Mouse (Mus musculus) embryo, embryonic 10 days (tissue): ENCODE results near the gene Gdf10.
A peak's percentile ranks its signal among the peaks of the same experiment; 100 is the strongest.

ENCODE experiments used
- DNase-seq: peaks from one replicate; pipeline ENCODE4 v3.0.0-alpha.2; 2015; ENCODE audit warnings: low spot score

Gene Gdf10

DNA sequence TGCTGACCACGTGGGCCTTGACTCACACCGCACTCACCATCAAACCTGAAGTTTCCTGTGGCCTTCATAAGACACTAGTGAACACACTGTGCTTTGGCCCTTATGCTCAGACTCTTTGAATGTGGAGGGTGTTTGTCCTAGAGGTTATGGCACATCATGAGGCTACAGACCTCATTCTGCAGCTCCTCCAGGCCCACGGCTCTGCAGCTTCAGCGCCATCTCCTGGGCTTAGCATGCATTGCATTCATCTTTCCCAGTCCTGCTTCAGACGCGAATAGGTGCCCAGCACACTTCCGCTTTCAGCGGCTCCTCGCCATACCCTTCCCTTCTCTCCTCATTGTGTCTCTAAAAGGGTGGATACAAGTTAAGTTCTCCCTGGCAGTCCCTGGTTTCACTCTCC lies 15.7 kb downstream of the Gdf10 start:
- DNase-seq, result peak; percentile 92

DNA sequence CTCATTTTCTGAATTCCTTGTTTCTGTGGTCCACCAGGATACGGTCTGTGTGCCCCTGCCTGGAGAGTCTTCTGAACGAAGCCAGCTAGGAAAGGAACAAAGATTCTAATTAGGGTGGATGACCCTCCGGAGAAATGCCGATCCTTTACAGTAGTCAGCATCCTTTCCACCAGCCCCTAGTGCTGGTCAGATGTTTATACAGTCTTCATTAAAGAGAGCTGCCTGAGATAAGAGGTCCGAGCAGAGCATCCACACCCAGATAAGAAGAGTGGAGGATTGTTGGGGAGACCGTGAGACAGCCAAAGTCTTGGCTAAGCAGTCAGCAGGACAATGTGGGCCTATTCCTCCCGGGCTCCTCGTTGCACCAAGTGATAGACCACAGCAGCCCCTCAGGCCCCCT lies 17.4 kb downstream of the Gdf10 start, which contains the start of gene Gdf2:
Gene Gdf2, plus strand, starts transcription at position 301 of the 400 bp plus-strand sequence.
- no peak for DNase-seq

DNA sequence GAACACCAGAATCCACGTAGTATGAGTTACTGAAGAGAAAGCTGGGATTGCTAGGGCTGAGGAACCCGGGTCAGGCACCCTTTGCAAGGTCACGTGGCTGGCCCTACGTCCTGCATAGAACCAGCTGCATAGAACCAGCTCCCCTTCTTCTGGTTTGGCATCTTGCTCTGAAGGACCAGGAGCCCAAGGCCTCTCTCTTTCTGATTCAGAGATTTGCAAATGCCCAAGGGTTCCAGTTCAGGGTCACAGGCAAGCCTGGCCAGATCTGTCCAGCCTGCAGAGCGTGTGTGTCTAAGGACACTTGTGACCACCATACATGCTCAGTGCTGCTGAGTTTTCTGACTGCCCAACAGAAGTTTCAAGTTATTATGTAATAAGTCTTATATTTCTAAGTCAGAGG lies 18.8 kb downstream of the Gdf10 start:
- DNase-seq, result no peak

DNA sequence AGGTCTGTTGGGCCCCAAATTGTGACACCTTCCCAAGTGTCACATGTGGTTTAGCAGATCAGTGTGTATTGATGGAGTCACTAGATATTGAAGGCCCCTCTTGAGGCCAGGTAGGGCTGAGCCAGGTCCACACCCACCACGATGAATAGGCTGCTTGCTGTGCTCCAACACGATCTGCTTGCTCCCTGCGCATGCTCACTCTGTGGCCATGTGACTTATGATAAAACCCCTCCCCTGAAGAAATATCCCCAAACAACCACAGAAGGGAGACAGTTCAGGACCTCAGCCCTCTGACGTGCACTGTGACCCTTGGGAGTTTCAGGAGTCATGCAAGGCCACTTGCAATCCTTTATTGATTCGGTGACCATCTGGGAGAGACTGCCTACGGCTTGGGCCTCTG lies 22.7 kb downstream of the Gdf10 start:
- no peak for DNase-seq

DNA sequence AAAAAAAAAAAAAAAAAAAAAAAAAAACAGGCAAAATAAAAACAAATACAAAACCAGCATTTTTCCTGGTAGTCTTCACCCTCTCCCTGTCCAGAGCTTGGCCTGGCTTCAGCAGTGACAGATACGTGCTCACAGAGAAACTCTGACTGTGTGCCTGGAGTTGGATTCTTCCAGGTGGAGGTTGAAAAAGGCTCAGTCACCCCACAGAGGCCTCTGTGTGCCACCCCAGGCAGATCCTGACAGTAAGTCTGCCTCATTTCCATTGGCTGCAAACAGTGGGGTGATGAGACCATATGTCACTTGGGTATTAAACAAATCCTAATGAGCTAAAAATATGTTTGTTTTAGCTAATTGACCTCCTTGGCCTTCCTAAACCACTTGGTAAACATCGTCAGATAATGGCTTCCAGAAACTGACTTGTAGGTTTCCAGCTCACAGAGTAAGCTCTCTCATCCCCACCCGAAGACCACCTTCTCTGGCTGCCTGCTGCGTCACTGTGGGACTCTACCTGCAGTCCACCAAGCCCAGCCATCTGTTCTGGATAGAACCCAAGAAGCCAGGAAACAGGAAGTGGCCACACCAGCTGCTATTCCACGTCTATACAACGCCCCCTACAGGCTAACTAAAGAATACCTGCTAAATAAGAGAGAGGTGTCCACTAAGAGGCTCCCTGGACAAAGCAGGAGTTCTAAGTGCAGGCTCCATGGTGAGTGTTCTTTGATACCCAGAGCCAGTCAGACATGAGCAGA lies 29.0 kb downstream of the Gdf10 start:
- no peak for DNase-seq

DNA sequence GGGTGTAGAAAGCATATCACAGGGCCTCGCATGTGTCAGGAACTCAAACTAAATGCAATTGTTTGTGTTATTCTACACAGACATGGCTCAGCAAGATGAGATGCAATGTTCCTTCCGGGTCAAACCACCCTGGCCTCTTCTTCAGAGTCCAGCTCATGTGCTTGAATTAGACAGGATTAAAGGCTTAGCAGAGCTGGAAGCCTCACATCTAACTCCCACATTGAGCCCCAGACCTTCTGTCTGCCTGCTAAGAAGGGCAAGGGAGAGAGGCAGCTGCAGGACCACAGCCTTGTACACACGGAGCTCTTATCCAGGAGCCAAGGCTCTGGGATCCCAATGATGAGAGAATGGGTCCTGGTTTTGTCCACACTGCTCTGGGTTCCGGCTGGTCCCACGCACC lies 30.4 kb downstream of the Gdf10 start, which contains the start of gene Rbp3:
Gene Rbp3, plus strand, starts transcription at position 243 of the 400 bp plus-strand sequence.
- DNase-seq, result no peak

DNA sequence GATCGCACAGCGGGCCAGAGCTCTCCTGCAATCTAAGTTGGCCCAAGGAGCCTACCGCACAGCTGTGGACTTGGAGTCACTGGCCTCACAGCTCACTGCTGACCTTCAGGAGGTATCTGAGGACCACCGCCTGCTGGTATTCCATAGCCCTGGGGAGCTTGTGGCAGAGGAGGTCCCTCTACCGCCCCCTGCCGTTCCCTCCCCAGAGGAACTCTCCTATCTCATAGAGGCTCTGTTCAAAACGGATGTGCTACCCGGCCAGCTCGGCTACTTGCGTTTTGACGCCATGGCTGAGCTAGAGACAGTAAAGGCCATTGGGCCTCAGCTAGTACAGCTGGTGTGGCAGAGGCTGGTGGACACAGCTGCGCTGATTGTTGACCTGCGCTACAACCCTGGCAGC lies 32.7 kb downstream of the Gdf10 start:
- no peak for DNase-seq

DNA sequence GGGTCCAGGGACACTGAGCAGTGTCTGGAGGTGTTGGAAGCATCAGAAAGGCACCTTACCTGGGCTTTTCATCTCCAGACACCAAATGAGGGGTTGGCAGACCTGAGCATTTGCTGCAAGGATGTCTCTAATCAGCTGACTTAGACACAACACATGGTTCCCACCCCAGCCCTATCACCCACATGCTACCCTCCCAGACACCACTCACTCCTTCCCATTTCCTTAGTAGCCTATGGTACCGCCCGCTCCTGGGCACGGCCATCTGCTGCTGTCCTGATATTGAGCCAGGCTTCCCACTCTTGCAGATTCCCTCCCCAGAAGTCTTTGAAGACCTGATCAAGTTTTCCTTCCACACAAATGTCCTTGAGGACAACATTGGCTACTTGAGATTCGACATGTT lies 34.8 kb downstream of the Gdf10 start:
- no peak for DNase-seq

DNA sequence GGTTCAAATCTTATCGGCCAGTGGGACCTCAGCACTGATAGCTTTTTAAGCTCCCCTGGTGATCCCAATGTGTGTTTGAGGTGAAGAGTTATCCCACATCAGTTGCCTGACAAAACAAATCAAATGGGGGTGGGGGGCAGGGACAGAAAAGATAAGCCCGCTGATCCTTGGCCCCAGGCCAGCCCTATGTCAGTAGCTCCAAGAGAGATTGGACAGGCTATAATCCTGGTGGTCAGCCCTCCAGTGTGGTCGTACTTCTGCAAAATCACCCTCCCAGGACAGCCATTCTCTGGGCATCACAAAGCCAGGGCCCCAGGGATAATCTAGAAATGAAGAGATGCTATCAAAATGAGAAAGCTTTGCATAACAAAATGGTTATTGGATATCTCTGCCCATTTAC lies 35.5 kb downstream of the Gdf10 start:
- DNase-seq, result no peak

DNA sequence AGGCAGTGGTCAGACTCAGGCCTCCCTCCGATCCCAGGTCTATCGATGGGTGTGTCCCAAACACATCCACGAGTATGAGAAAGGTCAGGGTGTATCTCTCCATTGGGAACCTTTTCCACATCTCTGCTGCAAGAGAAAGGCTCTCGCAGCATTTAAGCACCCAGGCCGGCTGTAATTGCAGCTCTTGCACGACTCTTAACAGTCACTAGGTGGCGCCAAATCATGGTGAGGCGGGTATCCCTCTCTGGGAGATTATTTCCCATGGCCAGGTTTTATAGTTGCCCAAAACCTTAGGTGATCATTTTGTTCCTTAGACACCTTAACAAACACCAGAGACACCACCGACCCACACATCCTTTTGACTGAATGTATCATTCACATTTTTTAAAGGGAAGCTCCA lies 36.0 kb downstream of the Gdf10 start:
- DNase-seq, result peak; percentile 85

DNA sequence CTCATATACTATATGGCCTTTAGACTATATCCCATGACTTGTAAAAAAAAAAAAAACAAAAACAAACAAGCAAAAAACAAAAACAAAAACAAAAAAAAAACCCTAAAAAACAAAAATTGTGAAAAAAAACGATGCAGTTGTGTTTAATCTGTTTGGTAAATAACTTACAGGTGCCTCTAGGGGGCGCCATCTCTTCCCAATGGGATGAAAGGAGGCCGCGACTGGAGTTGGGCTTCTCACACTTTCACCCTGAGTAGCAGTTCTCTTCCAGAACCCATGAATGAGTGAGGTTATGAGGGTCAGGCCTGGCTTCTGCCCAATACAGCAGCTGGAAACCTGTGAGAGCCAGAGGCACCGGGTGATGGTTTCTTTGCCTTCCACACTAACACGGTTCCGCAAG lies 42.3 kb downstream of the Gdf10 start:
- DNase-seq, result peak; percentile 30

DNA sequence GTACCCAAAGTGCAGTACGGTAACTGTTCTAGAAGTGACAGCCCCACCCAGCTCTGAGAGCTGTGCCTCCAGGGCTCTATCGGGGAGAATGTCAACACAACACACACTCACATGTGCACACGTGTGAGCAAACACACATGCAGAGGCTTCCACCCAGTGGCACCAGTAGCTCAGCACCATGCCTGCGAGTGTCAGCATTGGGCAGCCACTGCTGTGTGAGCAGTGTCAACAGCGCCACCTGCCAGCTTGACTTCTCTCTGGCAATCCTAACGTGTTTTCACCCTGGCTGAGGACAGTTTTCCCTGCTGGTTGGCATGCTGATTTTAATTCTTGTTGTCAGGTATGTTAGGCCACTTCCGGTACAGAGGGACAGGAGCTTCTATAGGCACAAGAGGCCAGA lies 49.3 kb downstream of the Gdf10 start:
- peak; percentile 61 for DNase-seq

DNA sequence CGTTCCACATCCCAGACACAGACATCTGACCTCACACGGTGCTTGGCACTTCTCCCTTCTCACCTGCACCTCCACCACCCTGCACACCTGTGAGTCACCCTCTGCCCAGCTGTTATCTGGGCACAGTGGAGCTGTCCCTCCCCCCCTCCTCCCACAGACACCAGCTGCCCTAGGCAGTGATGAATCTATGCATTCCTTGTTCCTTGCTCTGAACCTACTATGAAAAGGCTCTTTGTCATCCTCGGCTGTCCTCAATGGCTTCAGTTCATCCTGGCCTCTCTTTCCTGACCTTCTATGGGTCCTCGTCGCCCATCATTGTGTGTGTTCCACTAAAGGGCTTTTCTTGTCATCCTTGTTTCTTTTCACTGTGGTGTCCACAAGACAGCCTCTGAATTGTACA lies 51.4 kb downstream of the Gdf10 start:
- DNase-seq, result no peak

DNA sequence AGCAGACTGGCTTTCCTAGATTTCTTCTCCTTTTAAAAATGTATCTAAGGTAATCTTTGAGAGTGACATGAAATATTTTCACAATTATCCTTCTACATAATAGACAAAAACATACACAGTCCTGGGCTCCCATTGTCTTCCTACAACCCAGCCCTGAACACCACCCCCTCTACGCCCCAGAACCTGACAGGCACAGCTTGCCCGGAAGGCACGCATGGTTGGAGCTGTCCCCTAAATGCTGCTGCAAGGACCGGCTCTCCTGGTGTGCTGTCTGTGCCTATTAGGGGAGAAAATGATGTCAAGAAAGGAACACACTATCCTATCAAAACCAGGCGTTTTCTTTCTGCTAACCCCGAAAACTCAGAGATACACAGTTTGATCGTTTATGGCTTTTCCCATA lies 54.4 kb downstream of the Gdf10 start:
- no peak for DNase-seq

DNA sequence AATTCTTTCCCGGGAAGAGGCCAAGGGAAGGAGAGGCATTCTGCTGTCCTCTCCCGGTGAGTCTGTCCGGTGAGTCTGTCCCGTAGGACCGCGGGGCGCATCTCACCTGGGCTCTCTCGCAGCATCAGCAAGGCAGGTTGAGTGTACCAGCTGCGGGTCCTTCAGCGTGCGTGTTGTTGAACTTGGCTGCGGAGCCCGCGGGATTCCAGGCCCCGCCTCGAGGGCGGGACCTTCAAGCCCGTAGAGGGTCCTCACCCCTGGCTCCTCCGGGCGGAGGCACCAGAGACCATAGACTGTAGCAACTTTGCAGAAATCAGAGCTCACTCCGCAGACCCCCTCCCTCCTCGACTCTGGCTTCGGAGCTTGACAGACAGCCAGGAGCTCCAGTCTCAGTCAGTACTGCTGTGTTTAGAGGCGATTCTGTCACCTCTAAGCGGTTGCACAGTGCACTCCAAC lies 55.2 kb downstream of the Gdf10 start, which contains the start of gene Zfp488:
Gene Zfp488, minus strand, starts transcription at position 161 of the 456 bp plus-strand sequence.
- peak; percentile 49 for DNase-seq
